Mouse (Mus musculus) heart, embryonic 10.5 days (tissue): ENCODE results near the gene Cd244a. TPM values are rescaled to one million over a fixed set of nuclear protein-coding genes. Genes with fewer than 3 reads are reported as not detected.

Source experiments
- DNase-seq: peaks from one replicate; pipeline ENCODE4 v3.0.0-alpha.2; 2017; ENCODE audit warnings: low spot score
- H3K27ac ChIP-seq: fragments of 300-500 bp; sonication (generic); 2 replicates; pipeline ENCODE4 v1.5.1; 2016; ENCODE audit warnings: mild to moderate bottlenecking
- H3K27me3 ChIP-seq: fragments of 300-500 bp; sonication (generic); 2 replicates; pipeline ENCODE4 v1.6.1; 2016; ENCODE audit warnings: mild to moderate bottlenecking; ENCODE audit not compliant: poor library complexity, insufficient read depth, severe bottlenecking
- H3K36me3 ChIP-seq: fragments of 300-500 bp; sonication (generic); 2 replicates; pipeline ENCODE4 v1.6.1; 2016; ENCODE audit warnings: mild to moderate bottlenecking, moderate library complexity
- H3K4me1 ChIP-seq: fragments of 300-500 bp; sonication (generic); 2 replicates; pipeline ENCODE4 v1.6.1; 2016; ENCODE audit warnings: mild to moderate bottlenecking
- H3K4me3 ChIP-seq: fragments of 300-500 bp; sonication (generic); 2 replicates; pipeline ENCODE4 v1.5.1; 2016; ENCODE audit warnings: mild to moderate bottlenecking, moderate library complexity
- H3K9me3 ChIP-seq: fragments of 300-500 bp; sonication (generic); 2 replicates; pipeline ENCODE4 v1.6.1; 2016; ENCODE audit warnings: mild to moderate bottlenecking, moderate library complexity
- WGBS: fragments of 180-500 bp; shearing (Covaris S2); methylation state at CpG from one replicate; pipeline ENCODE4 v1.1.7; 2016; 5-methylcytosine and 5-hydroxymethylcytosine counted together
- polyA plus RNA-seq: library from polyadenylated mRNA; unstranded; fragments of >200 nt; fragmentation: Nextera tagmentation; extraction: Ambion mirVana; gene quantifications from 2 replicates; pipeline ENCODE4 v1.2.1, GENCODE M21; 2016

The Cd244a gene
- polyA plus RNA-seq, 1 experiment from 2014 or later, result 0.13 TPM

DNA sequence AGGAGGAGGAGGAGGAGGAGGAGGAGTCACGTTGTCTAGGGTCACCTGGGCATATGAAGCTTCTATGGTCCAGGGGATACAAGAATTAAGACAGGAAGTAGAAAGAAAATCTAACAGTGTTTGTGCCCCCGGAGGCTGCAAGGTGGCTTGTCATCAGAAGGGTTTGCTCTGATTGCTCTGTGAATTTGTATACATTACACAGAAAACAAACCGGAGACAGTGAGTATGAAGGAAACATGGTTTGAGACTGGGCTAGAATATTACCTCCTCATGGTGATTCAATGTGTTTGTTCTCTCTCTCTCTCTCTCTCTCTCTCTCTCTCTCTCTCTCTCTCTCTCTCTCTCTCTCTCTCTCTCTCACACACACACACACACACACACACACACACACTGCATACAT, 47.7 kb downstream of the Cd244a start:
- Histone ChIP-seq H3K27ac (no peak overlapping the region), H3K36me3 (no peaks in the 10 kb centered on the region), H3K4me3 (no peak overlapping the region), H3K4me1 (no peaks in the 10 kb centered on the region), H3K9me3 (no peaks in the 10 kb centered on the region), H3K27me3 (no peaks in the 10 kb centered on the region)
- DNase-seq, result no peak
- WGBS, result 81% methylated on average over 3 of the region's 3 CpGs

DNA sequence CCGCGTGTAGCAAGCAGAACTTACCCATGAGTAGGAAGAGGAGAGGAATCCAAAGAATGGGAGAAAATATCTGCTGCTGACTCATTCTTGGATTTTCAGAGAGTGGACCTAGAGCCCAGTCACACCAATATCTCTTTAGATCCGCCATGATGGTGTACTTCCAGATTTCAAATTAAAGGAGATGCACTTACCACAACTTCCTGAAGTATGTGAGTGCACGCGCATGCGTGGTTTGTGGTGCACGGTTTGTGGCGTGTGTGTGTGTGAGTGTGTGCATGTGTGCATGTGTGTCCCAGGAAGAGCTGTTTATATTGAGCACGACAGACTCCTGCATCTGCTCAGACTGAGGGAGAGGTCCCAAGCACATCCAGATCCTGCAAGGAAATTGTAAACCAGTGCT, 48.2 kb downstream of the Cd244a start, which contains the start of gene Ly9:
Gene Ly9, minus strand, starts transcription at position 235 of the 400 bp plus-strand sequence.
- WGBS, result 82% methylated on average over 9 of the region's 9 CpGs
- Histone ChIP-seq H3K4me3 (no peak within 1 kb of the TSS), H3K4me1 (no peaks in the 10 kb centered on the region), H3K27ac (no peak within 1 kb of the TSS), H3K9me3 (no peaks in the 10 kb centered on the region), H3K27me3 (no peaks in the 10 kb centered on the region), H3K36me3 (no peaks in the 10 kb centered on the region)
- no peak for DNase-seq

DNA sequence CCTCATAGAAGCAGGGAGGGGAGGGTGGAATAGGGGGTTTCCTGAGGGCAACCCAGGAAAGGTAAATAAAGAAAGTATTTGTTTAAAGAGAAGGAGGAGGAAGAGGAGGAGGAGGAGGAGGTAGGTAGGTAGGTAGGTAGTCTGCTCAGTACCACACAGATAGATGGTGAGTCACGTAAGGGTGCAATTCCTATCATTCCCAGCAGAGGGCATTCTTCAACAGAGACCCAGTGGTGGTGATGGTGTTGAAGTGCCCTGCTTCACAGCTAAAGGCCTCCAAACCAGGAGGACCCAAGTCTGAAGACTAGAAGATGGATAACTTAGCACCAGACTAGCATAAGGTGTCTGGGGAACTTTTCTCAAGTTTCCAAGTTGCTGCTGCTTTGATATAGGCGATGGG, 51.0 kb downstream of the Cd244a start:
- H3K9me3 ChIP-seq, result no peaks in the 10 kb centered on the region
- no peak overlapping the region for H3K27ac ChIP-seq
- DNase-seq, result no peak
- H3K27me3 ChIP-seq, result 0 out of 2 replicates have a peak, but pooled peaks cover 2% of the 10 kb centered on the region
- H3K36me3 ChIP-seq, result no peaks in the 10 kb centered on the region
- no peak overlapping the region for H3K4me3 ChIP-seq
- WGBS, result 81% methylated on average over 2 of the region's 2 CpGs
- no peaks in the 10 kb centered on the region for H3K4me1 ChIP-seq

DNA sequence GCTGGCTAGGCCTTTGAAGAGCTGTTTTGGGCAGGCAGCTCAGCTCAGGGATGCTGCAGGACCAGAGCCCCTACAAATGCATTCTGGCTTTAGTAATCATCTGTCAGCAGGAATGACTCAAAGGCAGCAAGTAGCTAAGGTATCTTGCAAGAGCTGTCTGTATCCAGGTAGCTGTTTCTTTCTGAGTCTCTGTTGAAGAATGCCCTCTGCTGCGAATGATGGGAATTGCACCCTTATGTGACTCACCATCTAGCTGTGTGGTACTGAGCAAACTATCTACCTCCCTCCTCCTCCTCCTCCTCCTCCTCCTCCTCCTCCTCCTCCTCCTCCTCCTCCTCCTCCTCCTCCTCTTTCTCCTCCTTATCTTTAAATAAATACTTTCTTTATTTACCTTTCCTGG, 51.8 kb downstream of the Cd244a start:
- Histone ChIP-seq H3K27ac (no peak overlapping the region), H3K4me3 (no peak overlapping the region), H3K9me3 (no peaks in the 10 kb centered on the region), H3K36me3 (no peaks in the 10 kb centered on the region), H3K27me3 (0 out of 2 replicates have a peak, but pooled peaks cover 2% of the 10 kb centered on the region), H3K4me1 (no peaks in the 10 kb centered on the region)
- WGBS, result 32% methylated on average over 1 of the region's 1 CpGs
- no peak for DNase-seq

DNA sequence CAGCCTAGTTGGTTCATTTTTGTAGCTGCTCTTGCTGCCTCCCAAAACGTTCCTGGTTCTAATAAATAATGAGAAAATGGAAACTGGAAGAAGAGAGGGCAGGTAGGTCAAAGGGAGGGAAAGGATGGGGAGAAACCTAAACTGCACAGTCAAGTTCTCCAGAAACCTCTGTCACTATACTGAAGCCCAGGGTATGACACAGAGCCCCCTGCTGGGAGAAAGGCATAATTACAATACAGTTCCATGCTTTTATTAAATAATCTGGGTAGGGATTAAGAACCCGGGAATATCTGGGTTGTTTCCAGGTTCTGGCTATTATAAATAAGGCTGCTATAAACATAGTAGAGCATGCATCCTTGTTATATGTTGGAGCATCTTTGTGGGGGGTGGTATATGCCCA, 55.0 kb downstream of the Cd244a start:
- Histone ChIP-seq H3K9me3 (no peaks in the 10 kb centered on the region), H3K36me3 (no peaks in the 10 kb centered on the region), H3K4me3 (no peak overlapping the region), H3K4me1 (no peaks in the 10 kb centered on the region), H3K27me3 (0 out of 2 replicates have a peak, but pooled peaks cover 2% of the 10 kb centered on the region), H3K27ac (no peak overlapping the region)
- DNase-seq, result no peak
- WGBS, result 41% methylated on average over 2 of the region's 2 CpGs

DNA sequence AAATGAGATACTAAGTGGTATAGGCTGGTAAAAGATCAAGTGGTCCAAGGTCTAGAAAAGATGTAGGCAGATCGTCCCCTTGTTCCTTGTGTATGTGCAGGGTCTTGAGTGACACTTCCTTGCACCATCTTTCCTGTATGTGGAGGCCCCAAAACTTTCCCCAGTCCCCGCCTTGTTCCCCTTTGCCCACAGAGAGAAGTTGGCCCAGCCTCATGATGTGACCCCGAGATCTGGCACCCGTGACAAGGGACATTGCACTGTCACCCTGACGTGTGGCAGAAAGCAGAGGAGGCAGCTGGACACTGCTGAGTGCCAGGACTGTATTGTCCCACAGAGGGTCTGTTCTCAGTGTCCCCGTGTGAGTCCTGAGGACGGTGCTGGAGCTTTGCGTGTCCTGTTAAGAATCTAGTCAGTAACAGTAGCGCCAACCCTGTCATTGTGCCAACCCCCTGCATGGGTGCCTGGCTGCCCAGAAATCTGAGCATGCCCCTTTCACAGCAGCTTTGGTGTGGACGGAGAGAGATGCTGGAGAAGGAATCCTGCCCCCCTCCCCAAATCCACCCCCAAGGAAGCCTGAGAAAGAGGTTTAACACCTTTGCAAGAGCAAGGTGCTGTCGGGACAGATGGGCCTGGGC, 58.0 kb downstream of the Cd244a start:
- DNase-seq, result no peak
- Histone ChIP-seq H3K4me1 (no peaks in the 10 kb centered on the region), H3K27me3 (0 out of 2 replicates have a peak, but pooled peaks cover 2% of the 10 kb centered on the region), H3K36me3 (no peaks in the 10 kb centered on the region), H3K27ac (no peak overlapping the region), H3K9me3 (no peaks in the 10 kb centered on the region), H3K4me3 (no peak overlapping the region)
- 71% methylated on average over 11 of the region's 11 CpGs for WGBS

DNA sequence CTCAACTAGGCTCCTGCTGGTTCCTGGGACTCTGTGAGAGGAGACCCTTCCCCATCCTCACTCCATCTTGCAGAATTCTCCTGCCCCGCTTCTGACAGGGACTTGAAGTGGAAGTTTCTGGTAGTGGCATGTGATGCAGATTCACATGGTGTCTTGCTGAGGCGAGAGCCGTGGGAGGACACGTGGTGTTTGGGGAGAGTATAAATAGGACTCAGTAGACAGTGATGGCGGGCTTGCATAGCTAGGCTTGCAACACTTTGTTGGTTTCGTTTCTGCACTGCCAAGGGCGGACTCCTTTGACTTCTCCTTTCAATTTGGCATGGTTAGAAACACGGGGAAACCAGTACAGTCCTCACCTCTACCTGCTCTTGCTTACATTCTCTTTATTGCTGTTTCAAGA, 60.0 kb downstream of the Cd244a start:
- Histone ChIP-seq H3K27ac (no peak overlapping the region), H3K4me1 (no peaks in the 10 kb centered on the region), H3K27me3 (no peaks in the 10 kb centered on the region), H3K4me3 (no peak overlapping the region), H3K9me3 (no peaks in the 10 kb centered on the region), H3K36me3 (no peaks in the 10 kb centered on the region)
- WGBS, result 81% methylated on average over 8 of the region's 8 CpGs
- DNase-seq, result peak; percentile 61

DNA sequence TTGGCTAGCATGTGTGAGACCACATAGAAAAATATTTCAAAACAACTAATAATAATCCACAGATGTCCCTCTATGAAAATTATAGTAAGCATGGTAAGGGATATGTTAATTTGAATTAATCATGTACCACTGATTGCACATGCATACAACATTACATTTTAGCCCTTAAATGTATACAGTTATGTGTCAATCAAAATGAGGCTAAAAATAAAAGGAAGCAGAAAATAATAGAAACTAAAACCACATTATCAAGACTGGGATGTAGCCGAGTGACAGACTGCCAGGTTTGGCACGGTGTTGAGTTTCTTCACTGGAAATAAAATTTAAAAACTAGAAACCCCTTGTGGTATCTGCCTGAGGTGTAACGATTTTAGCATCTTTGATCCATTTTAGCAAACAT, 60.7 kb downstream of the Cd244a start:
- Histone ChIP-seq H3K4me1 (no peaks in the 10 kb centered on the region), H3K9me3 (no peaks in the 10 kb centered on the region), H3K27ac (no peak overlapping the region), H3K27me3 (no peaks in the 10 kb centered on the region), H3K4me3 (no peak overlapping the region), H3K36me3 (no peaks in the 10 kb centered on the region)
- WGBS, result 84% methylated on average over 3 of the region's 3 CpGs
- no peak for DNase-seq

DNA sequence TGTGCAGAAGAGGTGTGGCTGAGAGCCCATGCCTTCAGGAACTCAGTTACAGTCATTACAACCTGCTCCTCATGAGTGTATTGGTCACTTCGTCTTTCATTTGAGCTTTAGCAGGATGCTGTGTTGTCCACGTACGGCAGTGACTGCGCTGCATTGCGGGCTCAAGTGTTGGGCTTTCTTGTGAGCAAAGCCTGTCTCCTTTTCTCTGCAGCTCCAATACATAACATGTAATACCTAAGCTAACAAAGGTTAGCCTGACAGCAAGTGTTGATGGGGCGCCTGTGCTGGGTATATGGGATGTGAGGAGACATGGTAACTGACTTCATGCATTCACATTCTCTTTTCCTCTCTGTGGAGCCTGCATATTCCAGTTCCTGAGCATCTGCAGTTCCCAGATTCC, 61.1 kb downstream of the Cd244a start:
- no peak overlapping the region for H3K4me3 ChIP-seq
- H3K27me3 ChIP-seq, result no peaks in the 10 kb centered on the region
- no peaks in the 10 kb centered on the region for H3K9me3 ChIP-seq
- peak; percentile 66 for DNase-seq
- WGBS, result 87% methylated on average over 6 of the region's 6 CpGs
- no peak overlapping the region for H3K27ac ChIP-seq
- H3K4me1 ChIP-seq, result no peaks in the 10 kb centered on the region
- H3K36me3 ChIP-seq, result no peaks in the 10 kb centered on the region

DNA sequence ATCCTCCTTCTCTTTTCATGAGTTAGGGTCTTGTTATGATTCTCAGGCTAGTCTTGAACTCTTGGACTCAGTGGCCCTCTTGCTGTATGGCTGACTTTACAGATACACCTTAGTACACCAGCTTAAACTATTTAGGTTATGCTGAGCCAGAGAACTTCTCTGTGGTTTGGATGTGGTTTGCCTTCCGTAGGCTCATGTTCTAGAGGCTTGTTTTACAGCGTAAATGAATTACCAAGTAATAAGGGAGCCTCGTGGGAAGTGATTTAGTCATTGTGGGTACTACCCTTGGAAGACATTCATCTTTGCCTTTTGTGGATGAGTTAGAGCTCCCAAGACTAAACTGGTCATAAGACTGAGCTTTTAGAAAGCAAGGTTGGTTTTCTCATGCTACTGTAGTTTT, 68.8 kb downstream of the Cd244a start:
- WGBS, result 78% methylated on average over 3 of the region's 3 CpGs
- no peaks in the 10 kb centered on the region for H3K36me3 ChIP-seq
- no peak overlapping the region for H3K4me3 ChIP-seq
- DNase-seq, result no peak
- no peak overlapping the region for H3K27ac ChIP-seq
- no peaks in the 10 kb centered on the region for H3K27me3 ChIP-seq
- no peaks in the 10 kb centered on the region for H3K9me3 ChIP-seq
- H3K4me1 ChIP-seq, result no peaks in the 10 kb centered on the region; the same call in 1 of the 2 replicates

DNA sequence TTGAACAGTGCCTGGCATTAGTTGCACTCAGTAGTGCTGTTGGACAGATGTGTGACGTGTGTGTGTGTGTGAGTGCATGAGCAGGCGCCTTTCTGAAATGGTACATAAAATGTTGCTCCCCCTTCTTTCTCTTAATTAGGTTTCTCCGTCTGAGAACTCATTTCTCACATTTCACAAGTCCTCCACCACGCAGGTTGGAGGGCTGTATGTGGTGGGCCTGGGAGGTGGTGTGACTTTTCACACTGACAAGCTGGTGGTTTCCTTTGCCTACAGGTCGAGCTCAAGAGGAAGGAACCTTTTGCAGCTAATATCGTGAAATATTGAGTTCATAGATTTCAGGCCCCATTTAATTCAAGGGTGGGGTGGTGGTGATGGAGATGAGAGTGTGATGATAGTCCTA, 70.2 kb downstream of the Cd244a start:
- H3K27ac ChIP-seq, result no peak overlapping the region
- no peaks in the 10 kb centered on the region for H3K9me3 ChIP-seq
- no peaks in the 10 kb centered on the region for H3K27me3 ChIP-seq
- H3K36me3 ChIP-seq, result no peaks in the 10 kb centered on the region
- no peak overlapping the region for H3K4me3 ChIP-seq
- H3K4me1 ChIP-seq, result no peaks in the 10 kb centered on the region; the same call in 1 of the 2 replicates
- DNase-seq, result peak; percentile 48
- 73% methylated on average over 6 of the region's 6 CpGs for WGBS

DNA sequence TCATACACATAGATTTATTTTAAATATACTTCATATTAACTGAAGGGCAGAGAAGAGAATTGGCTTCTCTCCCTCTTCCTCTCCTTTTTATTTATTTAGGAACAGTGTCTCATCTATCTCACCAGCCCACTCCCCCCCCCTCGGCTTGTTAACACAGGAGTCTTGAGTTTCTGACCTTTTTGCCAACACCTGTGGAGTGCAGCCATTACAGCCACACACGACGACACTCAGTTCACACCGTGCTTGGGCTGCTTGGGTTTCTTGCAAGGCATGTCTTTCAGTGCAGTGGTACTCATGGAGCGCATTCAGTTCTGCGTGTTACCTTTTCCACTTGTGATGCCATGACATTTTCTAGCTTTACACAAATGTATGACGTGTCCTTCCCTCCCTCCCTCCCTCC, 71.0 kb downstream of the Cd244a start:
- Histone ChIP-seq H3K9me3 (no peaks in the 10 kb centered on the region), H3K27me3 (no peaks in the 10 kb centered on the region), H3K27ac (no peak overlapping the region), H3K4me3 (no peak overlapping the region), H3K36me3 (no peaks in the 10 kb centered on the region), H3K4me1 (no peaks in the 10 kb centered on the region; the same call in 1 of the 2 replicates)
- WGBS, result 83% methylated on average over 7 of the region's 7 CpGs
- peak; percentile 67 for DNase-seq

DNA sequence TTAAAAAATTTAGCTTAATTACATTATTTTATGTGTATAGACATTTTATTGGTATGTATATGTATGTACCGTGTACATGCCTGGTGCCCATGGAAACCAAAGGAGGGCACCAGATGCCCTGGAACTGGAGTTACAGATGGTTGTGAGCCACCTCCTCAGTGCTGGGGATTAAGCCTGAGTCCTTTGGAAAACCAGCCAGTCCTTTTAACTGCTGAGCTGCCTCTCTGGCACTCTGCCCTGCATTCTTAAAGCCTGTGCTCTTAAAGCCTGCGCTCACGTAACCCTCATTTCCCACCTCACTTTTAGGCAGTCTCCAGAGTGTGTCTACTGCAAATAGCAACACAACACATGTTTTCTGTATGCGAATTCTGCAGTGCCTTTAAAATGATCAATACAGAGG, 71.9 kb downstream of the Cd244a start:
- Histone ChIP-seq H3K4me3 (no peak overlapping the region), H3K27ac (no peak overlapping the region), H3K9me3 (no peaks in the 10 kb centered on the region), H3K27me3 (no peaks in the 10 kb centered on the region), H3K36me3 (no peaks in the 10 kb centered on the region), H3K4me1 (no peaks in the 10 kb centered on the region; the same call in 1 of the 2 replicates)
- 82% methylated on average over 4 of the region's 4 CpGs for WGBS
- DNase-seq, result no peak

DNA sequence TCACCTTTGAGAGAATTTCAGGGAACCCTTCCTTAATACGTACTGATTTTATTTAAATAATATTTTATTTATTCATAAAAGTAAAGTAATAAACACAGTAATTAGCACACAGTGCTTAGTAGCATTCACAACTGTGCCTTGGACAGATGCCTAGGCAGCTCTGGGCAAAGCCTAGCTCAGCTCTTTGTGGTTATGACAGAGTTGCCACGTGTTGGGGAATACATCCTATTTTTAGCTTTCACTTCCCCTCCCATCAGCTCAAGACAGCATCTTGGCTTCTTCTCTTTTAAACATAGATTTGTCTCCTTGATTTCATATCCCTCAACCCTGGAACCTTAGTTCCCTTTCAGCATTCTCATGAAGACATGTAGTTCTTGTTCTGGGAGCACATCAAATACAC, 72.5 kb downstream of the Cd244a start:
- Histone ChIP-seq H3K4me1 (no peaks in the 10 kb centered on the region; the same call in 1 of the 2 replicates), H3K27me3 (no peaks in the 10 kb centered on the region), H3K9me3 (no peaks in the 10 kb centered on the region), H3K4me3 (no peak overlapping the region), H3K27ac (no peak overlapping the region), H3K36me3 (no peaks in the 10 kb centered on the region)
- 55% methylated on average over 2 of the region's 2 CpGs for WGBS
- DNase-seq, result peak; percentile 13
